Mouse (Mus musculus) midbrain, embryonic 11.5 days (tissue): ENCODE results near the gene Rreb1. TPM values are rescaled to one million over a fixed set of nuclear protein-coding genes. Genes with fewer than 3 reads are reported as not detected.

Experiments
- ATAC-seq: fragments of 200-750 bp; cut with Nextera tagmentation; 2 replicates; pipeline ENCODE4 v1.8.0; 2017; ENCODE audit warnings: moderate TSS enrichment, moderate library complexity; ENCODE audit not compliant: low FRiP score
- DNase-seq: peaks from one replicate; pipeline ENCODE4 v3.0.0; 2015; ENCODE audit warnings: low spot score; ENCODE audit errors: missing footprints
- H3K27ac ChIP-seq: fragments of 300-500 bp; sonication (generic); 2 replicates; pipeline ENCODE4 v1.5.1; 2014; ENCODE audit warnings: low read depth, low read length
- H3K27me3 ChIP-seq: fragments of 300-500 bp; sonication (generic); 2 replicates; pipeline ENCODE4 v1.6.1; 2014; ENCODE audit warnings: mild to moderate bottlenecking, low read length, moderate library complexity, mixed read lengths; ENCODE audit not compliant: control insufficient read depth, insufficient read depth
- H3K36me3 ChIP-seq: fragments of 300-500 bp; sonication (generic); 2 replicates; pipeline ENCODE4 v1.6.1; 2014; ENCODE audit warnings: mild to moderate bottlenecking, low read length, moderate library complexity, mixed read lengths; ENCODE audit not compliant: control insufficient read depth, insufficient read depth
- H3K4me1 ChIP-seq: fragments of 300-500 bp; sonication (generic); 2 replicates; pipeline ENCODE4 v1.6.1; 2014; ENCODE audit warnings: low read length; ENCODE audit not compliant: control insufficient read depth, insufficient read depth
- H3K4me2 ChIP-seq: fragments of 300-500 bp; sonication (generic); 2 replicates; pipeline ENCODE4 v1.6.1; 2014; ENCODE audit warnings: mild to moderate bottlenecking, moderate library complexity
- H3K4me3 ChIP-seq: fragments of 300-500 bp; sonication (generic); 2 replicates; pipeline ENCODE4 v1.5.1; 2014; ENCODE audit warnings: low read depth, low read length
- H3K9ac ChIP-seq: fragments of 300-500 bp; sonication (generic); 2 replicates; pipeline ENCODE4 v1.6.1; 2014; ENCODE audit warnings: low read length
- H3K9me3 ChIP-seq: fragments of 300-500 bp; sonication (generic); 2 replicates; pipeline ENCODE4 v1.6.1; 2016; ENCODE audit warnings: low read length; ENCODE audit not compliant: control insufficient read depth
- WGBS: fragments of 180-500 bp; shearing (Covaris S2); extraction: QIAGEN DNeasy Blood & Tissue Kit; methylation state at CpG from one replicate; pipeline ENCODE4 v1.1.7; 2014; 5-methylcytosine and 5-hydroxymethylcytosine counted together
- polyA plus RNA-seq: library from polyadenylated mRNA; unstranded; fragments of >200 nt; fragmentation: Nextera tagmentation; extraction: Ambion mirVana; gene quantifications from 2 replicates; pipeline ENCODE4 v1.2.1, GENCODE M21; 2014

Gene Rreb1
- polyA plus RNA-seq, 1 experiment from 2014 or later = 5.5 TPM

GRCm38 (mm10) chr13:37776675-37777074, 1.5 kb upstream of the Rreb1 start:
- Histone ChIP-seq H3K4me2 (no peak overlapping the region), H3K36me3 (no peaks in the 10 kb centered on the region), H3K27me3 (peaks cover 26% of the 10 kb centered on the region), H3K4me3 (no peak overlapping the region), H3K9me3 (no peaks in the 10 kb centered on the region), H3K9ac (no peak overlapping the region), H3K4me1 (peaks cover 11% of the 10 kb centered on the region), H3K27ac (no peak overlapping the region)
- ATAC-seq (no peak), DNase-seq (no peak)

DNA sequence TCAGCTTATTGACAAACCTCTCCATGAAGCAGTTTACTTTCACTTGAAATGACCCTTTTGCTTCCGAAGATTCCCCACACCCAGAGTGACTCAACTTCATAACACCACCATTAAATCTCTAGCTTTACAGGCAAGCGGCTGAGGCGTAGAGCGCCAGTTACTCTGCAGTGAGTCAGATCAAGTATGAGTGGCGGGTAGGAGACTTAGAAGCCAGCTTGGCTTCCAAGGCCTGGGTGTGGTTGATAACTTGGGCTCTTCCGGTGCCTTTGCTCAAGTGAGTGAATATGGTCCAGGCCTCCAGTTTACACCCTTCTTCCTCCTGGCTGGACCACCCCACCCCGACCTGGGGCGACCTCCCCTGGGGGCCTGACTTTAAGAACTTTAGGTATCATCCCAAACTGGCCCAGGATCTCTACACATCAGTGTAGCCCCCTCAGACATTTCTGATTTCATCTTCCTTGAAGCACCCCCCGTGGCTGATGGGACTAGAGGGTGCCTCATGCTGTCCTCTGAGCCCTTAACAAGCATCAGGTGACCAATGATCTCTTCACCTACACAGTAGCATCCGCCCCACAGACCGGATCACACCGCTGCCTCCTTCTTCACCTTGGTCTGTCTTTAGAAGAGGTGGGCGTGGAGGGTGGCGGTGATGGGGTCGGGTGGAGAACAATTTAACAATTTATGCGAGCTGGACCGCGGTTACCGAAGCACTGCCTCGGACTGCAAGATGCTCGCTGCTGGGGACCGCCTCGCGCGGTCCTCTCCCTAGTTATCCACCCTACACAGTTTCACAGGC, 651 bp upstream of the Rreb1 start:
- DNase-seq = no peak
- Histone ChIP-seq H3K9me3 (no peaks in the 10 kb centered on the region), H3K27me3 (peaks cover 26% of the 10 kb centered on the region), H3K9ac (peak overlapping the region; percentile 70), H3K27ac (no peak overlapping the region), H3K36me3 (no peaks in the 10 kb centered on the region), H3K4me3 (peak overlapping the region; percentile 53), H3K4me1 (peaks cover 11% of the 10 kb centered on the region), H3K4me2 (peak overlapping the region; percentile 100)
- peak; percentile 22; the same call in 1 of the 2 replicates for ATAC-seq
- 15% methylated on average over 25 of the region's 25 CpGs for WGBS

DNA sequence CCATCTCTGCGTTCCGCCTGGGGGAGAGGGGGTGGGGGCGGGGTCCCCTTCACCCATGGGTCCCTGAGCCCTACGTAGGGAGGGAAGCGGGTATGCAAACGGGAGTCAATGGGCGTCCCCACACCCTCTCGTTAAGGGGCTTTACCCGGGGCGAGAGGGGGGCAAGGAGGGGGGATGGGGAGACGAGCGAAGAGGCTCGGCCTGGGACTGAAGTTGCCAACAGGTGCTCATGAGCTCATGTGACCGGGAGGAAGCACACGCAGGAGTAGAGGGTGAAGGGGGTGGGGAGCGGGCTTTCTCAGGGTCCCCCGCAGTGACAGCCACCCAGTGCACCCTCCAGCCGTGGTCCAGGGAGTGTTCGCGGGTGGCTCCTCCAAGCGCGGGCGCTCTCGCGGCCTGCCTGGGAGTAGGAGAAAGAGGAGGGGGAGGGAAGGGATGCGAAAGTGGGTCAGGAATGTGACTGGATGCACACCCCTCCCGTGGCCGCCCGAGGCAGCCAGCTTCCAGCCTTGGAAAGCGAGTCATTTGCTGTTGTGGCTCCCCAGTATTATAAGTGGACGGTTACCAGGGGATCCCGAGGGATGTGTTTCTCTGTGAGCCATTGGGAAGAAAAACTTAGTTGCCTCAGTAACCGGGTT, 513 bp downstream of the Rreb1 start:
- ATAC-seq (peak; percentile 72), DNase-seq (peak; percentile 94)
- Histone ChIP-seq H3K27me3 (peaks cover 26% of the 10 kb centered on the region), H3K27ac (no peak overlapping the region), H3K4me1 (peaks cover 11% of the 10 kb centered on the region), H3K9me3 (no peaks in the 10 kb centered on the region), H3K4me2 (peak overlapping the region; percentile 100), H3K4me3 (peak overlapping the region; percentile 53), H3K36me3 (no peaks in the 10 kb centered on the region), H3K9ac (peak overlapping the region; percentile 70)
- under 1% methylated on average over 29 of the region's 33 CpGs for WGBS

DNA sequence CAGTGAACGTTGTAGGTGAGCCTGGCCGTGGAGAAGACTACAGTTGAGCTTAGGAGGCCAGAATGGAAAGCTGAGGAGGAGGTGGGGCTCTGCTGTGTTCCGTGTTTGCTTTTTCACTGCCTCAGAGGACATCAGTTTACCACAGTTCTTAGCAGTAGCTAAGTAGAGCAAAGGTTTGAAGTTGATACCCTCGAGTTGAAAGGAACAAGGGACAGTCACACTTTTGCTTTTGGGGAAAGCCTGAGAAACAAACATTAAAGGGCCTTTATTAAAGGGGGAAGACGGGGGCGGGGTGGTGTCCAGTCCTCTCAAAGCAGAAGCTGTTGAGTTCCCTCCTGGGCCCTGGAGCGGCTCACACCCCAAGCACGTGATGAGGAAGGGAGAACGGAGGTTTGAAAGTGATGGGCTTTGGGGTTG, 1.1 kb downstream of the Rreb1 start:
- H3K9ac ChIP-seq = peak overlapping the region; percentile 70; the same call in 1 of the 2 replicates
- H3K27ac ChIP-seq = no peak overlapping the region
- peaks cover 11% of the 10 kb centered on the region for H3K4me1 ChIP-seq
- WGBS = 2% methylated on average over 9 of the region's 9 CpGs
- no peaks in the 10 kb centered on the region for H3K36me3 ChIP-seq
- H3K4me2 ChIP-seq = peak overlapping the region; percentile 100
- peaks cover 26% of the 10 kb centered on the region for H3K27me3 ChIP-seq
- H3K4me3 ChIP-seq = peak overlapping the region; percentile 53; the same call in 1 of the 2 replicates
- H3K9me3 ChIP-seq = no peaks in the 10 kb centered on the region
- ATAC-seq (0 out of 2 replicates have a peak, but pooled peaks have one; percentile 3), DNase-seq (no peak)

DNA sequence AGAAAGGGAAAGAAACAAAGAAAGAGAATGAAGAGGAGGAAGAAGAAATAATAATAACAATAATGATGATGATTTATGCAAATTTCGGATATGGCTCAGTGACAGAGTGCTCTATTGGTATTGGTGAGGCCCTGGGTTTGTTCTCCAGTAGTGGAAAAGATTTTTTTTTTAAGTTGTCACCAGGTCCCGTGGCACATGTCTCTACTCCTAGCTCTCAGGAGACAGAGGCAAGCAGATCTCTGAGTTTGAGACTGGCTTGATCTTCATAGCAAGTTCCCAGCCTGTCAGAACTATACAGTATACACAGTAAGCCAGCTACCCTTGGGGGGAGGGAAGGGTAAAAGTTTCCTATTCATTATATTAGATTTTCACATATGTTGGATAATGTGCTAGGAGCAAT, 3.4 kb downstream of the Rreb1 start:
- WGBS = 75% methylated on average over 2 of the region's 2 CpGs
- no peak for DNase-seq
- no peak overlapping the region for H3K4me3 ChIP-seq
- no peaks in the 10 kb centered on the region for H3K36me3 ChIP-seq
- H3K4me1 ChIP-seq = peaks cover 11% of the 10 kb centered on the region
- no peak for ATAC-seq
- H3K27ac ChIP-seq = no peak overlapping the region
- no peak overlapping the region for H3K4me2 ChIP-seq
- H3K9me3 ChIP-seq = no peaks in the 10 kb centered on the region
- no peak overlapping the region for H3K9ac ChIP-seq
- peaks cover 26% of the 10 kb centered on the region for H3K27me3 ChIP-seq

DNA sequence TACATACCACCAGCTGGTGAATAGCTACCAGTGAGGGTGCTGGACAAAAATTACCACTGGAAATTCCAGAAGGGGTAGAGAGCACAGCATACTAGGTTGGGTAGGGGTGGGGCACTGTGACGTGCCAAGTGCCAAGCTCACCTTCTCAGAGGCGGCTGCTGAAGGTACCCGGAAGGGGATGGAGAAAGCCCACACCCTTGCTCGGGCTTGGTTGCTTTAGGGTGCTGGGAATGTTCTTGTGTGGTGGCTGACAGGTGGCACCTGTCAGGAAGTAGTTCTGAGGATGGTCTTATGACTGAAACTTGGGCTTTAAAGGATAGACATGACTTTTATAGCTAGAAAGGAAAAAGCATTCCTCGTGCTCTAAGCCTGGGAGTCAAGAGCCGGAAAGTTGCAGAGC, 3.9 kb downstream of the Rreb1 start:
- DNase-seq (no peak), ATAC-seq (no peak)
- H3K4me1 ChIP-seq = peaks cover 11% of the 10 kb centered on the region
- H3K27me3 ChIP-seq = peaks cover 26% of the 10 kb centered on the region
- H3K27ac ChIP-seq = no peak overlapping the region
- H3K4me3 ChIP-seq = no peak overlapping the region
- no peaks in the 10 kb centered on the region for H3K9me3 ChIP-seq
- no peak overlapping the region for H3K9ac ChIP-seq
- no peak overlapping the region for H3K4me2 ChIP-seq
- no peaks in the 10 kb centered on the region for H3K36me3 ChIP-seq
- WGBS = 73% methylated on average over 6 of the region's 6 CpGs

DNA sequence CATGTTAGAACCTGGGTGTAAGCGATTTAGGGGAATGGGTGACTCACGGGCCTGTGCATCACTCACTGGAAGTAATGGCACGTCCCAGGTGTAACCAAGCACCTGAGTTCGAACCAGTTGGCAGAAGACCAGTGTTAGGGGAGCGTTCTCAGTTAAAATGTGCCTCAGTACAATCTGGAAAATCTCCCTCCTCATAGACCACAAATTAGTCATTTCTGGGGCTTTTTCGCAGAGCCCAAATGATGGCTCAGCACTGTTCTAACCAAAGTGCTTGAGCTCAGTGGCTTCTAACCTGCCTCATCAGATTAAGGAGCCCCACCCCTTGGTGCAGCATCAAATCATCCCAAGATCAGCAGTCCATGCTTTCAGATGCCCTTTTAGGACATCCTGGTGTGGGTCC, 5.5 kb downstream of the Rreb1 start:
- Histone ChIP-seq H3K27ac (no peak overlapping the region), H3K36me3 (no peaks in the 10 kb centered on the region), H3K4me3 (no peak overlapping the region), H3K9ac (no peak overlapping the region), H3K4me1 (peaks cover 7% of the 10 kb centered on the region; the same call in 1 of the 2 replicates), H3K4me2 (no peak overlapping the region), H3K9me3 (no peaks in the 10 kb centered on the region), H3K27me3 (peaks cover 13% of the 10 kb centered on the region; the same call in 1 of the 2 replicates)
- WGBS = 89% methylated on average over 6 of the region's 6 CpGs
- DNase-seq (no peak), ATAC-seq (no peak)

DNA sequence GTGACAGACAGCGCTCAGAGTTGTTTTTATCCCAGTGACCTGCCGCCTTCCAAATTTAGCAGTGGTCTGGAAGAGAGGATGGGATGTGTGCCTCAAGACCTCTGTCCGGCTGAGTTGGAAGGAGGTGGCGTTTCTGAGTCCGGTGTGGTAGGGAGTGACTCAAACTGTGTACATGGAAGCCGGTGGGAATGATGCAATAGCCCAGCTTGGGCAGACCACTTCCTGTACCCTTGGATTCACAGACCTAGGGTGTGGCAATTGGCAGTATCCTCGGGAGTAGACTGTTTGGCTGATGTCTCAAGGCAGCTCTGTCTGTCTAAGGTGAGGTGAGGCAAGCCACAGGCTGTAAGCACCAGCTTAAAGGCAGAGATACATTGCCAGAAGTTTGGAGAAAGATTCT, 6.0 kb downstream of the Rreb1 start:
- ATAC-seq = no peak
- Histone ChIP-seq H3K4me1 (peaks cover 1% of the 10 kb centered on the region; the same call in 1 of the 2 replicates), H3K9me3 (no peaks in the 10 kb centered on the region), H3K4me3 (no peak overlapping the region), H3K9ac (no peak overlapping the region), H3K27me3 (peaks cover 9% of the 10 kb centered on the region; the same call in 1 of the 2 replicates), H3K27ac (no peak overlapping the region), H3K4me2 (no peak overlapping the region), H3K36me3 (no peaks in the 10 kb centered on the region)
- WGBS = 85% methylated on average over 7 of the region's 7 CpGs
- DNase-seq = no peak

GRCm38 (mm10) chr13:37792739-37793336, 14.6 kb downstream of the Rreb1 start:
- H3K9ac ChIP-seq = no peak overlapping the region
- no peak overlapping the region for H3K4me3 ChIP-seq
- WGBS = 89% methylated on average over 11 of the region's 11 CpGs
- no peak overlapping the region for H3K4me2 ChIP-seq
- no peaks in the 10 kb centered on the region for H3K9me3 ChIP-seq
- peaks cover 8% of the 10 kb centered on the region for H3K4me1 ChIP-seq
- no peaks in the 10 kb centered on the region for H3K27me3 ChIP-seq
- ATAC-seq = no peak
- no peaks in the 10 kb centered on the region for H3K36me3 ChIP-seq
- peak; percentile 10 for DNase-seq
- H3K27ac ChIP-seq = no peak overlapping the region
